Mouse (Mus musculus): ENCODE measurements at regions not wholly inside any gene's neighbourhood (a gene's known extent, or its start where the extent isn't known, plus 50 kb on each side); places are given as distances from the start of the nearest gene placed in this dataset.
A peak's percentile ranks its signal among the peaks of the same experiment; 100 is the strongest.

DNA sequence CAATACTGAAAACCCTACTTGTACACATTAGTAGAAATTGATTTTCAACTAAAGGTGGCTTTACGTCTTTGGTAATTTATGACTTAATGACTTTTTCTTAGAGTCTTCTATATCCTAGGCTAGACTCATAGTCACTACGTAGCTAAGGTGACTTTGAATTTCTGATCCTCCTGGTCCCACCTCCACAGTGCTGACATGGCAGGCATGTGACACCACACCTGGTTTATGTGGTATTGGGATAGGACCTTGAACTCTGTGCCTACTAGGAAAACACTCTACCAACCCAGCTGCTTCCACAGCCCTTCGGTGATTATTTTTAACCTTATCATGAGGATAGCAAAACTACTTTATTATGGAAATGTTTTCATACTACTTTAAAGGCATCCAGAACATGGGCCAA is 51.5 kb upstream of the D7Ertd443e start:
- DNase-seq (ENCODE audit: low spot score) (no peak), ATAC-seq (replicated peaks; ENCODE audit: low FRiP score) (no peak)
- H3K9me3 ChIP-seq (ENCODE audit: control insufficient read depth, low read length), result no peaks in the 10 kb centered on the region
- no peak overlapping the region for H3K4me3 ChIP-seq (ENCODE audit: low read depth, low read length)
- no peak overlapping the region for H3K27ac ChIP-seq (ENCODE audit: low read depth, low read length)
- H3K9ac ChIP-seq (ENCODE audit: low read depth, low read length), result no peak overlapping the region
- H3K36me3 ChIP-seq (ENCODE audit: control insufficient read depth, insufficient read depth, low read length), result no peaks in the 10 kb centered on the region
- no peaks in the 10 kb centered on the region for H3K4me1 ChIP-seq (replicated peaks; ENCODE audit: control insufficient read depth, insufficient read depth, low read length)
- no peak overlapping the region for H3K4me2 ChIP-seq
- 78% methylated on average over 3 of the region's 3 CpGs for WGBS
- H3K27me3 ChIP-seq (replicated peaks; ENCODE audit: control insufficient read depth, insufficient read depth, low read length), result no peaks in the 10 kb centered on the region

DNA sequence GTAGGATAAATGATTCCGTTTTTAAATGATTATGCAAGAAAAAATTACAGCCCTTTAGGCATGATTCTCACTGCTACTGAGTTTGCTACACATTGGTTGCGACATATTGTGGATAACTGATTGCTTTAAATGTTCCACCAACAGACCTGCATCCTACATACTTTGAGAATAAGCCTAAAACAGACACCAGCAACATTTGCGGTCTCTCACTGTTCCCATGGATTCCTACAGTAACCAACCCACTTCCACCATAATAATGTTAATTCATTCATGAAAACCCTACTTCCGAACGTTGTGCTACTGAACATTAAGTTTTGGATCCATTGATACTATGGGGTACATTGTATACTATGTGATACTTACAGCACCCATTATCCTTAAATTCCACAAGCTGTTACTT is 53.8 kb upstream of the D7Ertd443e start:
- Histone ChIP-seq H3K27ac (ENCODE audit: low read depth, low read length) (no peak overlapping the region), H3K4me3 (ENCODE audit: low read depth, low read length) (no peak overlapping the region), H3K9me3 (ENCODE audit: control insufficient read depth, low read length) (no peaks in the 10 kb centered on the region), H3K27me3 (replicated peaks; ENCODE audit: control insufficient read depth, insufficient read depth, low read length) (no peaks in the 10 kb centered on the region), H3K36me3 (ENCODE audit: control insufficient read depth, insufficient read depth, low read length) (no peaks in the 10 kb centered on the region), H3K9ac (ENCODE audit: low read depth, low read length) (no peak overlapping the region), H3K4me2 (no peak overlapping the region), H3K4me1 (replicated peaks; ENCODE audit: control insufficient read depth, insufficient read depth, low read length) (no peaks in the 10 kb centered on the region)
- no peak for ATAC-seq (replicated peaks; ENCODE audit: low FRiP score)
- 84% methylated on average over 5 of the region's 5 CpGs for WGBS
- DNase-seq (ENCODE audit: low spot score), result no peak

DNA sequence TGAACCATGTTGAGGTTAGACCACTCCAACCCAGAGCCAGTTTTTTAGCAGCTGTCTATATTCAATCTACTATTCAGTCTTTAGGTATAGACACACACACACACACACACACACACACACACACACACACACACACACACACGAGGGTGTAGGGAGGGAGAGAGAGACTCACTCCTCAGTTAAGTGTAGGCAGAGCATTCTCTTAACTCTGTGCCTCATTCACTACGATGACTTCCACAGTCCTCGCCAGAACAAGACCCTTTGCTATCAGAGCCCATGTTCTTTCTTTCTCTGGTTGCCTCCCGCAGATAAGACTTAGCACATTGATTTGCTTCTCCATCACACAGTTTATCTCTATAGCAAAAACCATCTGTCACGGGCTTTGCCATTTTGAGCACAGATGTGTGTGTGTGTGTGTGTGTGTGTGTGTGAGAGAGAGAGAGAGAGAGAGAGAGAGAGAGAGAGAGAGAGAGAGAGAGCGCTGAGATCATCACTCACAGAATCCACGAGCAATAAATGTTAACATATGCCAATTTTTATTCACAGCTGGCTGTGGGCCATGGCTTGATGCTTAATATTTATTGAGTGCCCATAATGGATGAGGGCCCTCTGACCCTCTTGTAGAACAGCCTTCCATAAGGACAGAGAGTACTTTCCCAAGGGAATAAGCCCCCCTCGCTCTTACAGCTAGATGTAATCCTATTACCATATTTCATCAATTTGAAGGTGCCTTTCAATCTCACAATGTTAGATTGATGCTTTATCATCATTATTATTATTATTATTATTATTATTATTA is 59.7 kb upstream of the D7Ertd443e start:
- Histone ChIP-seq H3K27ac (ENCODE audit: low read depth, low read length) (no peak overlapping the region), H3K27me3 (replicated peaks; ENCODE audit: control insufficient read depth, insufficient read depth, low read length) (no peaks in the 10 kb centered on the region), H3K4me3 (ENCODE audit: low read depth, low read length) (no peak overlapping the region), H3K36me3 (ENCODE audit: control insufficient read depth, insufficient read depth, low read length) (no peaks in the 10 kb centered on the region), H3K9me3 (ENCODE audit: control insufficient read depth, low read length) (no peaks in the 10 kb centered on the region), H3K9ac (ENCODE audit: low read depth, low read length) (no peak overlapping the region), H3K4me2 (no peak overlapping the region), H3K4me1 (replicated peaks; ENCODE audit: control insufficient read depth, insufficient read depth, low read length) (no peaks in the 10 kb centered on the region)
- ATAC-seq (replicated peaks; ENCODE audit: low FRiP score), result no peak
- 61% methylated on average over 8 of the region's 8 CpGs for WGBS
- DNase-seq (ENCODE audit: low spot score), result no peak

GRCm38 (mm10) chr7:134447648-134448202 is 62.3 kb upstream of the D7Ertd443e start:
- DNase-seq (ENCODE audit: low spot score), result no peak

GRCm38 (mm10) chr7:134448831-134449230 is 63.4 kb upstream of the D7Ertd443e start:
- DNase-seq (ENCODE audit: low spot score) (no peak), ATAC-seq (replicated peaks; ENCODE audit: low FRiP score) (no peak)
- Histone ChIP-seq H3K36me3 (ENCODE audit: control insufficient read depth, insufficient read depth, low read length) (no peaks in the 10 kb centered on the region), H3K4me2 (no peak overlapping the region), H3K4me1 (replicated peaks; ENCODE audit: control insufficient read depth, insufficient read depth, low read length) (no peaks in the 10 kb centered on the region), H3K9me3 (ENCODE audit: control insufficient read depth, low read length) (no peaks in the 10 kb centered on the region; the same call in 1 of the 2 replicates), H3K27me3 (replicated peaks; ENCODE audit: control insufficient read depth, insufficient read depth, low read length) (no peaks in the 10 kb centered on the region), H3K27ac (ENCODE audit: low read depth, low read length) (no peak overlapping the region), H3K4me3 (ENCODE audit: low read depth, low read length) (no peak overlapping the region), H3K9ac (ENCODE audit: low read depth, low read length) (no peak overlapping the region)
- 73% methylated on average over 2 of the region's 2 CpGs for WGBS

More at GRCm38 (mm10) chr7:134447648-134448202, 62.3 kb upstream of the D7Ertd443e start:
- H3K27ac ChIP-seq (ENCODE audit: low read depth, low read length), result no peak overlapping the region
- no peak overlapping the region for H3K4me2 ChIP-seq
- no peaks in the 10 kb centered on the region for H3K36me3 ChIP-seq (ENCODE audit: control insufficient read depth, insufficient read depth, low read length)
- H3K4me1 ChIP-seq (replicated peaks; ENCODE audit: control insufficient read depth, insufficient read depth, low read length), result no peaks in the 10 kb centered on the region
- no peak overlapping the region for H3K9ac ChIP-seq (ENCODE audit: low read depth, low read length)
- H3K9me3 ChIP-seq (ENCODE audit: control insufficient read depth, low read length), result no peaks in the 10 kb centered on the region
- no peak for ATAC-seq (replicated peaks; ENCODE audit: low FRiP score)
- H3K4me3 ChIP-seq (ENCODE audit: low read depth, low read length), result no peak overlapping the region
- no peaks in the 10 kb centered on the region for H3K27me3 ChIP-seq (replicated peaks; ENCODE audit: control insufficient read depth, insufficient read depth, low read length)

GRCm38 (mm10) chr7:134462677-134463076 is 77.2 kb upstream of the D7Ertd443e start:
- Histone ChIP-seq H3K9ac (ENCODE audit: low read depth, low read length) (no peak overlapping the region), H3K36me3 (ENCODE audit: control insufficient read depth, insufficient read depth, low read length) (no peaks in the 10 kb centered on the region), H3K27me3 (replicated peaks; ENCODE audit: control insufficient read depth, insufficient read depth, low read length) (no peaks in the 10 kb centered on the region), H3K4me2 (no peak overlapping the region), H3K27ac (ENCODE audit: low read depth, low read length) (no peak overlapping the region), H3K4me1 (replicated peaks; ENCODE audit: control insufficient read depth, insufficient read depth, low read length) (no peaks in the 10 kb centered on the region), H3K4me3 (ENCODE audit: low read depth, low read length) (no peak overlapping the region), H3K9me3 (ENCODE audit: control insufficient read depth, low read length) (no peaks in the 10 kb centered on the region)
- DNase-seq (ENCODE audit: low spot score) (no peak), ATAC-seq (replicated peaks; ENCODE audit: low FRiP score) (no peak)
- 84% methylated on average over 3 of the region's 3 CpGs for WGBS

DNA sequence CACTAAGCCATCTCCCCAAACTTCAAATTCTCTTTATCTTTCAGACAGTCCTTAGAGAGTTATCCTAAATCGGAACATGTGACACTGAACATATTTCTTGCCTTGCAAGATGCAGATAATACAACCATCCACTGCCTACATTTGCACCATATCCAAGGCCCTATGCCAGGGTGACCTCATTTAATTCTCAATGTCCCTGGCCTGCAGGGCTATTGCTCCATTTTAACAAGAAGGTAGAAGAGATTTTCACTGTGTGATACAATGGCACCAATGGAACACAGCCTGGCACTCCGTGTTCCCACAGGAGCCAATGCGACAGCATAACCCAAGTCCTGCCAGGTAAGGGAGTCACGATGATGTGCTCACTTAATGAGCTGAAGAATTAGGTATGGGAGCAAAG is 77.9 kb upstream of the D7Ertd443e start:
- H3K27ac ChIP-seq (ENCODE audit: low read depth, low read length), result no peak overlapping the region
- H3K9me3 ChIP-seq (ENCODE audit: control insufficient read depth, low read length), result no peaks in the 10 kb centered on the region
- no peaks in the 10 kb centered on the region for H3K4me1 ChIP-seq (replicated peaks; ENCODE audit: control insufficient read depth, insufficient read depth, low read length)
- no peak for ATAC-seq (replicated peaks; ENCODE audit: low FRiP score)
- WGBS, result 92% methylated on average over 4 of the region's 4 CpGs
- H3K4me3 ChIP-seq (ENCODE audit: low read depth, low read length), result no peak overlapping the region
- no peak overlapping the region for H3K9ac ChIP-seq (ENCODE audit: low read depth, low read length)
- DNase-seq (ENCODE audit: low spot score), result no peak
- no peaks in the 10 kb centered on the region for H3K27me3 ChIP-seq (replicated peaks; ENCODE audit: control insufficient read depth, insufficient read depth, low read length)
- no peaks in the 10 kb centered on the region for H3K36me3 ChIP-seq (ENCODE audit: control insufficient read depth, insufficient read depth, low read length)
- H3K4me2 ChIP-seq, result no peak overlapping the region

DNA sequence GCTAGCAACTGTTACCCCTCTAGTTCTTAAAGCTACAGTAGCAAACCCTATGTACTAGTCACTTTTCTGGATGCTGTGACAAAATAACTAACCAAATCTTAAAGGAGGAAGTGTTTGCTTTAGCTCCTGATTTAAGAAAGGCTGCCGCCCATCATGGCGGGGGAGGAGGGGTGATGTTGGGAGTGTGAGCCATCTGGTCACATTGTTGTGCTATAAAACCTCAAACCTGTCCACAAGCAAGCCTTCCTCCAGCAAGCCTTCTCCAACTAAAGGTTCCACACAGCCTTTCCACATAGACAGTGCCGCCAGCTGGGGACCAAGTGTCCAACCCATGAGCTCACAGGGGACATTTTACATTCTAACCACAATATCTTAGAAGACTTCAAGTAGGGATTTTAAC is 81.8 kb upstream of the D7Ertd443e start:
- no peak for ATAC-seq (replicated peaks; ENCODE audit: low FRiP score)
- WGBS, result 71% methylated on average over 3 of the region's 3 CpGs

GRCm38 (mm10) chr7:134471286-134471685 is 85.8 kb upstream of the D7Ertd443e start:
- WGBS, result 26% methylated on average over 2 of the region's 2 CpGs
- no peaks in the 10 kb centered on the region for H3K27me3 ChIP-seq (replicated peaks; ENCODE audit: control insufficient read depth, insufficient read depth, low read length)
- no peak overlapping the region for H3K9ac ChIP-seq (ENCODE audit: low read depth, low read length)
- no peaks in the 10 kb centered on the region for H3K9me3 ChIP-seq (ENCODE audit: control insufficient read depth, low read length)
- no peaks in the 10 kb centered on the region for H3K36me3 ChIP-seq (ENCODE audit: control insufficient read depth, insufficient read depth, low read length)
- no peaks in the 10 kb centered on the region for H3K4me1 ChIP-seq (replicated peaks; ENCODE audit: control insufficient read depth, insufficient read depth, low read length)
- no peak overlapping the region for H3K4me3 ChIP-seq (ENCODE audit: low read depth, low read length)
- peak; percentile 35 for DNase-seq (ENCODE audit: low spot score)
- no peak overlapping the region for H3K4me2 ChIP-seq
- ATAC-seq (replicated peaks; ENCODE audit: low FRiP score), result no peak
- no peak overlapping the region for H3K27ac ChIP-seq (ENCODE audit: low read depth, low read length)

More for the DNA sequence above, 81.8 kb upstream of the D7Ertd443e start:
- H3K9ac ChIP-seq (ENCODE audit: low read depth, low read length), result no peak overlapping the region
- no peaks in the 10 kb centered on the region for H3K9me3 ChIP-seq (ENCODE audit: control insufficient read depth, low read length)
- no peak overlapping the region for H3K4me2 ChIP-seq
- no peaks in the 10 kb centered on the region for H3K4me1 ChIP-seq (replicated peaks; ENCODE audit: control insufficient read depth, insufficient read depth, low read length)
- no peak for DNase-seq (ENCODE audit: low spot score)
- H3K27ac ChIP-seq (ENCODE audit: low read depth, low read length), result no peak overlapping the region
- no peaks in the 10 kb centered on the region for H3K36me3 ChIP-seq (ENCODE audit: control insufficient read depth, insufficient read depth, low read length)
- no peaks in the 10 kb centered on the region for H3K27me3 ChIP-seq (replicated peaks; ENCODE audit: control insufficient read depth, insufficient read depth, low read length)
- H3K4me3 ChIP-seq (ENCODE audit: low read depth, low read length), result no peak overlapping the region

All from liver, embryonic 11.5 days (tissue).